31 mouse cellular contexts compared by ENCODE assay signal in genomic region chr2:130828668-130829067, GRCm38 (mm10).
DNase-seq lines count a peak whose midpoint lies in the region; ATAC-seq and TF ChIP-seq lines count a peak whose summit lies in the region.
"Had no signal": no experiment of that assay in that cellular context is flagged by ENCODE, and none has a peak within 500 bp of the region (broad histone marks: within the 10 kb centered on the region; RNA-seq: fewer than 3 reads in every experiment).

No protein-coding gene starts in this region.

- no peak for TF ChIP-seq CTCF in layer of hippocampus, adult 2 months (conservative IDR thresholded peaks at IDR 0.05)

- no peak overlapping the region for H3K4me3 ChIP-seq in heart, embryonic 13.5 days
- H3K4me3 ChIP-seq in layer of hippocampus, adult 2 months, result no peak overlapping the region
- no peak overlapping the region for H3K4me3 ChIP-seq in kidney, embryonic 15.5 days (replicated peaks)
- H3K4me3 ChIP-seq: erythroblast, embryonic 14.5 days; forebrain, embryonic 12.5 days; hindbrain, embryonic 13.5 days; limb, embryonic 13.5 days; liver, embryonic 13.5 days; neural tube, embryonic 12.5 days had no signal

- DNase-seq in heart, adult 18-20 months, result no peak
- no peak for DNase-seq in layer of hippocampus, adult 2 months (ENCODE audit: low spot score in 2 of 2)
- no peak for DNase-seq in layer of hippocampus, postnatal 25 days (ENCODE audit: extremely low spot score in 1 of 2, low spot score in 1 of 2)
- DNase-seq: adrenal gland, postnatal 14 days; cerebellum, adult 18-20 months; cerebellum, postnatal 14 days; forebrain, postnatal 0 days; gastrocnemius, postnatal 10 days; heart, postnatal 4 days; liver, embryonic 13.5 days; lung, embryonic 14.5 days; lung, postnatal 14 days; right cerebral cortex, postnatal 4 days; thymus, adult 18-20 months; thymus, postnatal 36 days had no signal

- H3K9me3 ChIP-seq in heart, embryonic 13.5 days, result no peaks in the 10 kb centered on the region
- H3K9me3 ChIP-seq in kidney, embryonic 15.5 days (replicated peaks), result no peaks in the 10 kb centered on the region
- H3K9me3 ChIP-seq: forebrain, embryonic 12.5 days; hindbrain, embryonic 13.5 days; limb, embryonic 13.5 days; liver, embryonic 13.5 days; neural tube, embryonic 12.5 days had no signal

- H3K4me1 ChIP-seq in heart, embryonic 13.5 days, result peaks cover 21% of the 10 kb centered on the region
- peaks cover 6% of the 10 kb centered on the region; the same call in 1 of the 2 replicates for H3K4me1 ChIP-seq in kidney, embryonic 15.5 days
- H3K4me1 ChIP-seq: limb, embryonic 13.5 days had no signal

- peaks cover 54% of the 10 kb centered on the region for H3K36me3 ChIP-seq in heart, embryonic 13.5 days
- H3K36me3 ChIP-seq in kidney, embryonic 15.5 days, result peaks cover 12% of the 10 kb centered on the region; the same call in 1 of the 2 replicates

- WGBS in heart, embryonic 13.5 days, result 67% methylated on average over 1 of the region's 1 CpGs
- WGBS in kidney, embryonic 15.5 days, result 68% methylated on average over 1 of the region's 1 CpGs

- H3K27ac ChIP-seq in heart, embryonic 13.5 days (replicated peaks), result 0 out of 2 replicates have a peak overlapping the region, but pooled peaks have one; percentile 20
- peak overlapping the region; percentile 89; the same call in 1 of the 2 replicates for H3K27ac ChIP-seq in layer of hippocampus, adult 2 months
- 0 out of 2 replicates have a peak overlapping the region, but pooled peaks have one; percentile 22 for H3K27ac ChIP-seq in kidney, embryonic 15.5 days
- H3K27ac ChIP-seq: forebrain, embryonic 12.5 days; hindbrain, embryonic 13.5 days; kidney, postnatal 0 days; limb, embryonic 13.5 days; liver, embryonic 13.5 days; neural tube, embryonic 12.5 days; stomach, postnatal 0 days had no signal

- H3K4me2 ChIP-seq in heart, embryonic 13.5 days, result no peak overlapping the region
- no peak overlapping the region for H3K4me2 ChIP-seq in kidney, embryonic 15.5 days
- H3K4me2 ChIP-seq: forebrain, embryonic 12.5 days; hindbrain, embryonic 13.5 days; limb, embryonic 13.5 days; liver, embryonic 13.5 days; lung, embryonic 14.5 days; midbrain, embryonic 11.5 days; neural tube, embryonic 12.5 days had no signal

- H3K27me3 ChIP-seq in heart, embryonic 13.5 days (replicated peaks), result no peaks in the 10 kb centered on the region
- H3K27me3 ChIP-seq in kidney, embryonic 15.5 days, result no peaks in the 10 kb centered on the region
- H3K27me3 ChIP-seq: forebrain, embryonic 12.5 days; hindbrain, embryonic 13.5 days; limb, embryonic 13.5 days; liver, embryonic 13.5 days; neural tube, embryonic 12.5 days; Patski had no signal

- ATAC-seq in heart, embryonic 13.5 days (ENCODE audit: extremely low read depth, insufficient number of reproducible peaks, low FRiP score, low TSS enrichment), result no peak
- ATAC-seq in erythroid progenitor cell, adult 5-6 weeks (replicated peaks; ENCODE audit: low FRiP score, poor library complexity, severe bottlenecking), result peak; percentile 30; the same call in 1 of the 2 replicates
- ATAC-seq in kidney, embryonic 15.5 days (replicated peaks; ENCODE audit: low FRiP score), result peak; percentile 64
- ATAC-seq in megakaryocyte-erythroid progenitor cell, adult 5-6 weeks (replicated peaks; ENCODE audit: low FRiP score, low TSS enrichment, poor library complexity, severe bottlenecking), result no peak
- no peak for ATAC-seq in megakaryocyte progenitor cell, adult 5-6 weeks (replicated peaks; ENCODE audit: poor library complexity)
- ATAC-seq: forebrain, postnatal 0 days; inflammation-experienced regulatory T-cells, adult 6 months; midbrain, embryonic 16.5 days; Patski had no signal

- no peak overlapping the region for H3K9ac ChIP-seq in heart, embryonic 13.5 days
- no peak overlapping the region for H3K9ac ChIP-seq in kidney, embryonic 15.5 days
- H3K9ac ChIP-seq: forebrain, embryonic 12.5 days; forebrain, postnatal 0 days; hindbrain, embryonic 13.5 days; limb, embryonic 13.5 days; liver, embryonic 13.5 days; lung, embryonic 14.5 days; neural tube, embryonic 12.5 days had no signal

Comparison
In these comparisons a context has a peak if more than half of its experiments do, and no peak if none do; other contexts are left out.
1. ATAC-seq: peak in erythroid progenitor cell, adult 5-6 weeks (single experiment) and kidney, embryonic 15.5 days (single experiment); none in heart, embryonic 13.5 days (single experiment), megakaryocyte-erythroid progenitor cell, adult 5-6 weeks (single experiment) and megakaryocyte progenitor cell, adult 5-6 weeks (single experiment).
2. H3K27ac ChIP-seq: peak in every context shown above with its lines; median percentile 89 in layer of hippocampus, adult 2 months; 22 in kidney, embryonic 15.5 days; 20 in heart, embryonic 13.5 days.